Mouse (Mus musculus): Measurements from ENCODE around the gene Pold4. TPM values are rescaled to one million over a fixed set of nuclear protein-coding genes. Genes with fewer than 3 reads are reported as not detected.
"Not testable (repeated sequence)": the region's sequence is repeated elsewhere in the genome, so short reads cannot be mapped to it uniquely, and the experiment has no call there.

Pold4 gene
- polyA plus RNA-seq, 1 experiment from 2014 or later = 17.1 TPM

DNA sequence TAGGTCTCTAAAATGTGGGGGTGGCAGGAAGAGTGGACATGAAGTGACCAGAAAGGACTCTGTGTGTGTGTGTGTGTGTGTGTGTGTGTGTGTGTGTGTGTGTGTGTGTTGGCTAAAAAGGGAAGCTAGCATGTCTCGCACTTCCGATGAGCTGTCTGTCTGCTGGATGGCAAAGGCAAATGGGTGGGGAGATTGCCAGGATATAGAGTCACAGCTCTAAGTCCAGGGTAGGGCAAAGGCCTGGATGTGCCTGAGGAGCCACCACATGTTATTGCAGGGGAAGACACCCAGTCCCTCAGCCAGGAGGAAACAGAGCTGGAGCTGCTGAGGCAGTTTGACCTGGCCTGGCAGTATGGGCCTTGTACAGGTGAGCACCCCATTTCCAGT, 480 bp downstream of the Pold4 start:
- 0 out of 2 replicates have a peak, but pooled peaks have one; percentile 3 for ATAC-seq (replicated peaks; ENCODE audit: insufficient number of reproducible peaks, insufficient read depth, low FRiP score, low read depth)
- peaks cover 16% of the 10 kb centered on the region for H3K4me1 ChIP-seq (replicated peaks)
- 0 out of 2 replicates have a peak, but pooled peaks cover 3% of the 10 kb centered on the region for H3K27me3 ChIP-seq
- WGBS = 18% methylated on average over 2 of the region's 2 CpGs
- no peaks in the 10 kb centered on the region for H3K9me3 ChIP-seq (replicated peaks)
- H3K36me3 ChIP-seq = no peaks in the 10 kb centered on the region
- H3K9ac ChIP-seq = peak overlapping the region; percentile 67
- peak overlapping the region; percentile 85 for H3K4me2 ChIP-seq
- H3K27ac ChIP-seq = peak overlapping the region; percentile 87
- peak overlapping the region; percentile 61 for H3K4me3 ChIP-seq

DNA sequence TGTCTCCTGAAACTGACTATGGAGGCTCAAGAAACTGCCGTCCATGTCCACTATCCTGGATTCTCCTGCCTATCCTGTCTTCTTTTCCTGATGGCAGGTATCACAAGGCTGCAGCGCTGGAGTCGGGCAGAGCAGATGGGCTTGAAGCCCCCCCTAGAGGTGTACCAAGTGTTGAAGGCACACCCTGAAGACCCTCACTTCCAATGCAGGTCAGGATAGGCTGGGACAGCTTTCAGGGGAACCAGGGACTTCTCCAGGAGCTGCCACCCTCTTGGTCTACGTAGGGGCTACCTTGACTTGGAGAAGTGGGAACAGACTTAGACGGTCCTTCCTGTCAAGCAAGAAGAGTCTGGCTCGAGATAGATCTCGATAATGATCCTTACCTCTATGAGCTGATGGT, 952 bp downstream of the Pold4 start:
- H3K36me3 ChIP-seq = no peaks in the 10 kb centered on the region
- H3K4me1 ChIP-seq (replicated peaks) = peaks cover 16% of the 10 kb centered on the region
- H3K9ac ChIP-seq = peak overlapping the region; percentile 67; the same call in 1 of the 2 replicates
- 86% methylated on average over 7 of the region's 7 CpGs for WGBS
- no peak for ATAC-seq (replicated peaks; ENCODE audit: insufficient number of reproducible peaks, insufficient read depth, low FRiP score, low read depth)
- H3K4me3 ChIP-seq = peak overlapping the region; percentile 61; the same call in 1 of the 2 replicates
- peak overlapping the region; percentile 85 for H3K4me2 ChIP-seq
- 0 out of 2 replicates have a peak, but pooled peaks cover 3% of the 10 kb centered on the region for H3K27me3 ChIP-seq
- H3K27ac ChIP-seq = peak overlapping the region; percentile 87; the same call in 1 of the 2 replicates
- no peaks in the 10 kb centered on the region for H3K9me3 ChIP-seq (replicated peaks)

DNA sequence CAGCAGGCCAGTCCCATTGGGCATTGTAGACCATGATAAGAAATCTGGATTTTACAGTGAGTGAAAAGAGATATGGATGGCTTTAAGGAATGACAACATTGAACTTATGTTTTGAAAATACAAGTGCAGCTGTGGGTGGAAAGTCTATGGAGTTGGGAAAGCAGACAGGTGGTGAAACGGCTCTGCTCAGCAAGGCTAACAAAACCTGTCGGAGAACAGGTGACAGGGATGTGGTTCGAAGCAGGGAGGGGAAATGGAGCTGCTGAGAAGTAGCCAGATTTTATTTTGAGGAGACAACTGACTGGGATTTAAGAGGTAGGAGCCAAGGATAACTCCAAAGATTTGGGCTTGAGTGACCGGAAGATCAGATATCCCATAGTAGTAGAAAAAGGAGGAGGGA, 2.8 kb downstream of the Pold4 start:
- H3K4me3 ChIP-seq = no peak overlapping the region
- no peaks in the 10 kb centered on the region for H3K36me3 ChIP-seq
- no peak overlapping the region for H3K27ac ChIP-seq
- 63% methylated on average over 4 of the region's 4 CpGs for WGBS
- H3K4me2 ChIP-seq = no peak overlapping the region
- peaks cover 16% of the 10 kb centered on the region for H3K4me1 ChIP-seq (replicated peaks)
- 0 out of 2 replicates have a peak, but pooled peaks cover 3% of the 10 kb centered on the region for H3K27me3 ChIP-seq
- H3K9ac ChIP-seq = no peak overlapping the region
- no peaks in the 10 kb centered on the region for H3K9me3 ChIP-seq (replicated peaks)
- no peak for ATAC-seq (replicated peaks; ENCODE audit: insufficient number of reproducible peaks, insufficient read depth, low FRiP score, low read depth)

- no peak for ATAC-seq (replicated peaks; ENCODE audit: insufficient number of reproducible peaks, insufficient read depth, low FRiP score, low read depth)
- H3K27me3 ChIP-seq = no peaks in the 10 kb centered on the region
- H3K9me3 ChIP-seq (replicated peaks) = no peaks in the 10 kb centered on the region
- no peak overlapping the region for H3K27ac ChIP-seq
- no peak overlapping the region for H3K4me2 ChIP-seq
- no peaks in the 10 kb centered on the region for H3K4me1 ChIP-seq (replicated peaks)
- WGBS = 64% methylated on average over 8 of the region's 8 CpGs
- no peaks in the 10 kb centered on the region for H3K36me3 ChIP-seq
- H3K9ac ChIP-seq = no peak overlapping the region
- H3K4me3 ChIP-seq = no peak overlapping the region
Observed at GRCm38 (mm10) chr19:4240247-4240668, 8.6 kb downstream of the Pold4 start.

DNA sequence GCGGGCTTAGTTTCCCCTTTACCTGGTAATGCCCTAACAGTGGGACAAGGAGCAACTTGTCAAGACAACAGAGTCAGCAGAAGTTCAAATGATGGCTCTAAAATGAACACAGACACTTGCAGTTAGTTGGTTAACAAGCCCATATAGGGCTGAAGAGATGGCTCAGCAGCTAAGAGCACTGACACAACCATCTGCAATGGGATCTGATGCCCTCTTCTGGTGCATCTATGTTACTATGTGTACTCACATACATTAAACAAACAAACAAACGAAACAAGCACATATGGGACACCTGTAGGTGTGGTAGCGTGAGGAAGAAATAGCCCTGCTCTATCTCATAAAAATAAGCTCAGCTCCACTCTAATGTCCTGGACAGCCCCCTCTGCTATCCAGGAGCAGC, 10.7 kb downstream of the Pold4 start:
- H3K27me3 ChIP-seq = no peaks in the 10 kb centered on the region
- ATAC-seq (replicated peaks; ENCODE audit: insufficient number of reproducible peaks, insufficient read depth, low FRiP score, low read depth) = no peak
- no peak overlapping the region for H3K27ac ChIP-seq
- WGBS = 66% methylated on average over 3 of the region's 3 CpGs
- no peak overlapping the region for H3K4me2 ChIP-seq
- H3K36me3 ChIP-seq = no peaks in the 10 kb centered on the region
- no peak overlapping the region for H3K9ac ChIP-seq
- no peaks in the 10 kb centered on the region for H3K4me1 ChIP-seq (replicated peaks)
- H3K9me3 ChIP-seq (replicated peaks) = no peaks in the 10 kb centered on the region
- H3K4me3 ChIP-seq = no peak overlapping the region

DNA sequence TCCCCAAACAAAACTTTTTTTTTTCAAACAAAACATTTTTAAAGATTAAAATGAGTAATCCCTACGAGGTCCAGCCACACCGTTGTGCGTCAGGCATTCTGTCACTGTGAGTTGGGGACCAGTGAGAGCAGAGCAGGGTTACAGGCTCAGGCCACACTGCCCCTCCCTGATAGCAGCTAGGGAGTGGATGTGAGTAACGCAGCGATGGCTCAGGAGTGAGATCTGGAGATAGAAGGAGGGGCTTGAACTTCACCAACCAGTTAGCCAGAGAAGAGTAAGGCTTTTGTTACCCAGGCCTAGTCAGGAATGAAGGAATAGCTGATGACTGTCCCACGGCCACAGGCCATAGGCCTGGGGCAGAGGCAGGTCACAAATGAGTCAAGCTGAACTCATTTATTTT, 13.1 kb downstream of the Pold4 start:
- no peak for ATAC-seq (replicated peaks; ENCODE audit: insufficient number of reproducible peaks, insufficient read depth, low FRiP score, low read depth)
- WGBS = 80% methylated on average over 6 of the region's 6 CpGs
- H3K4me3 ChIP-seq = no peak overlapping the region
- no peak overlapping the region for H3K4me2 ChIP-seq
- 0 out of 2 replicates have a peak, but pooled peaks cover 4% of the 10 kb centered on the region for H3K27me3 ChIP-seq
- H3K27ac ChIP-seq = no peak overlapping the region
- H3K9me3 ChIP-seq (replicated peaks) = no peaks in the 10 kb centered on the region
- no peaks in the 10 kb centered on the region for H3K4me1 ChIP-seq (replicated peaks)
- no peak overlapping the region for H3K9ac ChIP-seq
- H3K36me3 ChIP-seq = no peaks in the 10 kb centered on the region

DNA sequence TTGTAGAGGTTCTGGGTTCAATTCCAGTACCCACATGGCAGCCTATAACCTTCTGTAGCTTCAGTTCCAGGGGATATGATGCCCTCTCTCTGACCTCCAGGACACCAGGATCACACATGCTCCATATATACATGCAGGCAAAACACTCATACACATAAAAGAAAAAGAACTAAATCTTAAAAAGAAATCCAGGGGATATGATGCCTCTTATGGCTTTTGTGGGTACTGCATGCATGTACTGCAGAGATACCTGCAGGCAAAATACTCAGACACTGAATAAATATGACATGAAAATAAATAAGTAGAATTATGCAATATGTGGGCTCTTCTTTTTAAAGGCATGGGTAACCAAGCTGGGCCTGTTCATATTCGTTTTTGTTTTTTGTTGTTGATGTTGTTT, 15.3 kb downstream of the Pold4 start:
- Histone ChIP-seq H3K4me2 (no peak overlapping the region), H3K9me3 (replicated peaks) (no peaks in the 10 kb centered on the region), H3K4me1 (replicated peaks) (no peaks in the 10 kb centered on the region), H3K27me3 (0 out of 2 replicates have a peak, but pooled peaks cover 4% of the 10 kb centered on the region), H3K36me3 (no peaks in the 10 kb centered on the region), H3K4me3 (no peak overlapping the region), H3K27ac (no peak overlapping the region), H3K9ac (no peak overlapping the region)
- WGBS = 50% methylated on average over 1 of the region's 1 CpGs
- ATAC-seq (replicated peaks; ENCODE audit: insufficient number of reproducible peaks, insufficient read depth, low FRiP score, low read depth) = no peak

- H3K27ac ChIP-seq = not testable (repeated sequence)
Observed at GRCm38 (mm10) chr19:4248683-4249082, 17.0 kb downstream of the Pold4 start.

GRCm38 (mm10) chr19:4254230-4254629, 22.5 kb downstream of the Pold4 start:
- 79% methylated on average over 7 of the region's 7 CpGs for WGBS
- no peak overlapping the region for H3K4me3 ChIP-seq

More at GRCm38 (mm10) chr19:4248683-4249082, 17.0 kb downstream of the Pold4 start:
- H3K27me3 ChIP-seq; H3K9me3 ChIP-seq (replicated peaks); H3K4me2 ChIP-seq; H3K36me3 ChIP-seq; H3K4me3 ChIP-seq; H3K4me1 ChIP-seq (replicated peaks); H3K9ac ChIP-seq; ATAC-seq (replicated peaks; ENCODE audit: insufficient number of reproducible peaks, insufficient read depth, low FRiP score, low read depth): not testable (repeated sequence)
- 70% methylated on average over 1 of the region's 1 CpGs for WGBS

DNA sequence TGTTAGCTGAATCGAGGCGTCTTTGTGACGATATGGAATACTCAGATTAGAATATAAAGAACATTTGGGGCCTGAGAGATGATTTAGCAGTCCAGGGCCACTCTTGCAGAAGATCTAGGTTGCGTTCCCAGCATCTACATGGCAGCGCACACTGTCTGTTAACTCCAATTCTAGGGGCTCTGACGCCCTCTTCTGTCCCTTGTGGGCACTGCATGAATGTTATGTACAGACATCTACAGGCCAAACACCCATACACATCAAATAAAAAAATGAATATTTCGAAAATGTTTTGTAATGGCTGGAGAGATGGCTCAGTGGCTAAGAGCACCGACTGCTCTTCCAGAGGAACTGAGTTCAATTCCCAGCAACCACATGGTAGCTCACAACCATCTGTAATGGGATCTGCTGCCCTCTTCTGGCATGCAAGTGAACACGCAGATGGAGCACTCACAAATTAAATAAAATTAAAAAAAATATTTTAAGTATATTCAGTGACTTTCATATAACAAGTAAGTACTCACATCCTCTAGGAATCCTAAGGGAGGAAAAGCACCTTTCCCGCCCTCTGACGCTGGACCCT, 24.0 kb downstream of the Pold4 start:
- Histone ChIP-seq H3K9ac (no peak overlapping the region), H3K4me2 (no peak overlapping the region), H3K9me3 (replicated peaks) (no peaks in the 10 kb centered on the region), H3K4me1 (replicated peaks) (peaks cover 11% of the 10 kb centered on the region), H3K27me3 (no peaks in the 10 kb centered on the region), H3K4me3 (no peak overlapping the region), H3K27ac (no peak overlapping the region), H3K36me3 (no peaks in the 10 kb centered on the region)
- no peak for ATAC-seq (replicated peaks; ENCODE audit: insufficient number of reproducible peaks, insufficient read depth, low FRiP score, low read depth)
- 75% methylated on average over 11 of the region's 11 CpGs for WGBS

More at GRCm38 (mm10) chr19:4254230-4254629, 22.5 kb downstream of the Pold4 start:
- Histone ChIP-seq H3K27me3 (no peaks in the 10 kb centered on the region), H3K36me3 (no peaks in the 10 kb centered on the region), H3K4me2 (no peak overlapping the region), H3K27ac (no peak overlapping the region), H3K9me3 (replicated peaks) (no peaks in the 10 kb centered on the region), H3K9ac (no peak overlapping the region), H3K4me1 (replicated peaks) (peaks cover 9% of the 10 kb centered on the region)
- no peak for ATAC-seq (replicated peaks; ENCODE audit: insufficient number of reproducible peaks, insufficient read depth, low FRiP score, low read depth)

- H3K36me3 ChIP-seq = no peaks in the 10 kb centered on the region
- H3K4me3 ChIP-seq = peak overlapping the region; percentile 71
- H3K4me2 ChIP-seq = peak overlapping the region; percentile 89
- H3K27me3 ChIP-seq = no peaks in the 10 kb centered on the region
- peak overlapping the region; percentile 61 for H3K9ac ChIP-seq
- H3K27ac ChIP-seq = no peak overlapping the region
- under 1% methylated on average over 41 of the region's 41 CpGs for WGBS
- H3K4me1 ChIP-seq (replicated peaks) = peaks cover 11% of the 10 kb centered on the region
- peak; percentile 90 for ATAC-seq (replicated peaks; ENCODE audit: insufficient number of reproducible peaks, insufficient read depth, low FRiP score, low read depth)
- H3K9me3 ChIP-seq (replicated peaks) = no peaks in the 10 kb centered on the region
Observed at GRCm38 (mm10) chr19:4257216-4257896, 25.7 kb downstream of the Pold4 start.

DNA sequence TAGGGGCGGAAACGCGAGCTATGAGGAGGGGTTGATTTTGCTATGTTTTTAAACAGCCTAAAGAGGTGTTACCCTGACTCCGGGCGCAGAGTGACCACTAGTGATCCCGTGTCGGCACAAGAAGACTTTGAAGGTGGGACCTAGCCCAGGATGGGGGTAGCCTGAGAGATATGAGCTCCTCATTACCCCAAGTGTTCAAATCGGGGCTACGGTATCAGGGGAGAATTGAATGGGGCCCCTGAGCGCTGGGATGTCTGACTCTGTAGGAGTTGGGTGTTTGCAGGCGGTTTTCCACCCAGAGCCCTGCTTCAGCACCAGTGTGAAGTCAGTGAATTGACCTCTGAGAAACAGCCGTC, 26.2 kb downstream of the Pold4 start:
- no peak overlapping the region for H3K27ac ChIP-seq
- 21% methylated on average over 12 of the region's 12 CpGs for WGBS

More for the DNA sequence above, 26.2 kb downstream of the Pold4 start:
- Histone ChIP-seq H3K36me3 (no peaks in the 10 kb centered on the region), H3K9me3 (replicated peaks) (no peaks in the 10 kb centered on the region), H3K4me3 (peak overlapping the region; percentile 71), H3K4me1 (replicated peaks) (peaks cover 11% of the 10 kb centered on the region), H3K9ac (peak overlapping the region; percentile 61), H3K27me3 (no peaks in the 10 kb centered on the region), H3K4me2 (peak overlapping the region; percentile 89)
- ATAC-seq (replicated peaks; ENCODE audit: insufficient number of reproducible peaks, insufficient read depth, low FRiP score, low read depth) = no peak

Data from heart, embryonic 15.5 days (tissue).